Mouse (Mus musculus): Measurements from ENCODE around the gene Wdr13.
A peak's percentile ranks its signal among the peaks of the same experiment; 100 is the strongest.

Gene Wdr13

GRCm38 (mm10) chrX:8132017-8132976 is at the start of gene Wdr13:
Gene Wdr13 (minus strand): TSS chrX:8132892.
- peak; percentile 82 for DNase-seq

DNA sequence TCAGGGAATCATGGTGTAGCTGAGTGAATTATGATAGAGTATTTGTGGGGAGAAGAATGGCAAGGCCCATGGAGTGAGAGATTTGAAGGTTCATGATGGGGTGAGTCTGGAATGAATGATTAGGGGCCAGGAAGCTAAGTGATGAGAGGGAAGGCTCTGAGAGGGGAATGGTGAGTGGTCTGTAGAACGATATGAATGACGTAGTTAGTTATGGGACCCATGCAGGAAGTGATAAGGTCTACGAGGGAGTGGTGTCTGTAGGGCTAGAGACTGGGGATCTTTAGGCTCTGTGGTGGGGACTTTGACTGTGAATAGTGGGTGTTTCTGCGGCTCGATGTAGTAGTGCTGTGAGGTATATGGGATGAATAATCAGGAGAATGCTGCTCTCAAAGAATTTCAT is 47.0 kb upstream of the Wdr13 start:
- no peak for DNase-seq

GRCm38 (mm10) chrX:8178871-8179270 is 46.2 kb upstream of the Wdr13 start:
- DNase-seq = no peak

- peak; percentile 84 for DNase-seq
Observed at GRCm38 (mm10) chrX:8175504-8176385, 43.1 kb upstream of the Wdr13 start, which contains the start of gene Tbc1d25. Gene Tbc1d25 (minus strand): TSS chrX:8176181.

- no peak for DNase-seq
Observed at GRCm38 (mm10) chrX:8175169-8175503, 42.4 kb upstream of the Wdr13 start.

DNA sequence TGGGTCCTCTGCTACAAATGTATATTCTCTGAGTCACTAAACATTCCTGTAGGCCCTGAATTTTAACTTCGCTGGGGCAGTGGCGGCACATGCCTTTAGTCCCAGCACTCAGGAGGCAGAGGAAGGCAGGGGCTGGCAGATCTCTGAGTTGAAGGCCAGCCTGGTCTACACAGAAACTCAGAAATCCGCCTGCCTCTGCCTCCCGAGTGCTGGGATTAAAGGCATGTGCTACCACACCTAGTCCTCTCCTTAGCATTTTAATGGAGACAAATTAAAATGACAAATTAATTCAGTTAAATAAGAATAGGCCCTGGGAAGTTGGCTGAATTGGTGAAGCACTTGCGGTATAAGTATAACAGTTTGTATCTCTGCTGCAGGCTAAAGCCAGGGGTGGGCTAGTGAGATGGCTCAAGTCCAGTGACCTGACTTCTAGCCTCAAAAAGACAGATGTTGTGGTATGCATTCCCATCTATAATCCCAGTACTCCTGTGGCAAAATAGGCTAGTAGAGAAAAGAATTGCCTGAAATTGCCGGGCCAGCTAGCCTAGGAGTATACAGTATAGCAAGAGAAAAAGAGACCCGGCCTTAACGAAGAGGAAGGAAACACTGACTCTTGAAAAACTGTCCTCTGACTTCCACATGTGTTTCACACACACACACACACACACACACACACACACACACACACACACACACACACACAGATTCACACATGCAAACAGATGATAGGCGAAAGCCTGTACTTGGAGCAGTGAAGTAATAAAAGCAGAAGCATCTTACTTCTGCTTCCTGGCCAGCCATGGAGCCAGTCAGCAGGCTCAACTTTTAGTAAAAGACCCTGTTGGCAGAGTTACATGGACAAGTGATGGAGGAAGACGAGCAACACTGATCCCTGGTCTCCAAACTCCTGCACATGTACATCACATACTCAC is 35.3 kb upstream of the Wdr13 start:
- no peak for DNase-seq

GRCm38 (mm10) chrX:8164471-8164870 is 31.8 kb upstream of the Wdr13 start:
- DNase-seq = no peak

DNA sequence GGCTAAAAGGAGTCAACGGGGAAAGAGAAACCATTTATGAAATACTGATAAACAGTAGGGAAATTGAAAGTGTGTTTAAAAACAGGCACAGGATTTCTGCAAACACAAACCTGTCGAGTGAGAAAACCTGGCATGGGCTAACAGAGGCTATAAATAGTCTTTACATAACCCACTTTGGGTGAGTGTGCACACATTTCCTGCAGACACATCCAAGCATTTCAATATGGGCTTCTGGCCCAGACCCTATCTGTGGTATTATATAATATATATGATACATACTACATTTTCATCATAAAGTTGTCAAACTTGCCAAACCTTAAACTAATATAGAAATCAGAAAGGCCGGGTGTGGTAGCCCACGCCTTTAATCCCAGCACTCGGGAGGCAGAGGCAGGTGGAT is 30.4 kb upstream of the Wdr13 start:
- DNase-seq = no peak

- peak; percentile 84 for DNase-seq
Observed at GRCm38 (mm10) chrX:8145153-8145991, 12.7 kb upstream of the Wdr13 start, which contains the start of gene Rbm3. Gene Rbm3 (minus strand): TSS chrX:8145880.

DNA sequence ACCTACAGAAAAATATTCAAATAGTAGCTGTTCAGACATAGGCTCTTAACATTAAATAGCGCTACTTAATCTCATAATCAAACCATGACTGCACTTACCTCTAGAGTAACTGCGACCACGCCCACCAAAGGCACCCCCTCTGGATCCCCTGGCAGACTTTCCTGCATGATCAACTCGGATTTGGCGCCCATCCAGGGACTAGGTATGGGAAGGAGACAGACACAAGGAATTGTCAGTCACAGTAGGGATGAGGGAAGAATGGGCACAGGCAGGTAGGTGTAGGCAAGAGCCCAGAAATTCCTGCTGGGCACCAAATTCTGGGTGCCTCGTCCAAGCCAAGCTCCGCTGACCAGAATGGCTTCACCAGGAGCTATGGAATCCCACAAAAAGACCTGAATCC is 11.1 kb upstream of the Wdr13 start:
- no peak for DNase-seq

GRCm38 (mm10) chrX:8142948-8143347 is 10.3 kb upstream of the Wdr13 start:
- no peak for DNase-seq

GRCm38 (mm10) chrX:8141058-8141457 is 8.4 kb upstream of the Wdr13 start:
- no peak for DNase-seq

- no peak for DNase-seq
Observed at GRCm38 (mm10) chrX:8140446-8140845, 7.8 kb upstream of the Wdr13 start.

DNA sequence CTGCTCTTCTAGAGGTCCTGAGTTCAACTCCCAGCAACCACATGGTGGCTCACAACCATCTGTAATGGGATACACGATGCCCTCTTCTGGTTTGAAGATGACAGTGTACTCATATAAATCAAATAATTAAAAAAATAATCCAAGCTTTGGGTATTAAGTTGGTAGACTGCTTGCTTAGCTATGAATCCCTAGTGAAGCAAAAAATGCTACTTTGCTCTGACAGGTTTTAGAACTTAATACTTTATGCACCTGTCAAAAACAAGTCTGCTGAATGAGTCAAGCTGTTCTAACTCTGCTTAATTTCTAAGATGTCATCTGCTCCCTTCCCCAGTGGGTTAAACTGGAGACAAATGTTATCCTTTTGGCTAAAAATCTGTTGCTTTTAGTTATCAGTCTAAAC is 6.8 kb upstream of the Wdr13 start:
- DNase-seq = no peak

GRCm38 (mm10) chrX:8135886-8136285 is 3.2 kb upstream of the Wdr13 start:
- no peak for DNase-seq

DNA sequence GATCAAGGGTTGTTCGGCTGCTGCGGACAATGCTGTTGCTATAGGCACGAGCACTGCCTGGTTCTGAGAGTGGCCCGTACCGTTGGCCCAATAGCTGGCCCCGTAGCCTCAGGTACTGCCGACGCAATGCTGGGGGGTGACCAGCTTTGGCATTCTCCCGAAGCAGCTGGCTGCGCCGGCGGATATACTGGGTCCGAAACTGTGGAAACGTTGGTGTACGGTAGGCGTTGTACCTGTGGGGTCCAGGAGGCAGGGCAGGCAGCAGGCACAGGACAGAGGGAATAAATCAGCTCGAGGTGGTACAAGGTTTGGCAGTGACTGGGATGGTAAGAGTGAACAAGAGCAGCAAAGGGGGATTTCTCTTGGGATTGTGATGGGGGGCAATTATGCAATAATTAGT is 1.3 kb downstream of the Wdr13 start:
- no peak for DNase-seq

DNA sequence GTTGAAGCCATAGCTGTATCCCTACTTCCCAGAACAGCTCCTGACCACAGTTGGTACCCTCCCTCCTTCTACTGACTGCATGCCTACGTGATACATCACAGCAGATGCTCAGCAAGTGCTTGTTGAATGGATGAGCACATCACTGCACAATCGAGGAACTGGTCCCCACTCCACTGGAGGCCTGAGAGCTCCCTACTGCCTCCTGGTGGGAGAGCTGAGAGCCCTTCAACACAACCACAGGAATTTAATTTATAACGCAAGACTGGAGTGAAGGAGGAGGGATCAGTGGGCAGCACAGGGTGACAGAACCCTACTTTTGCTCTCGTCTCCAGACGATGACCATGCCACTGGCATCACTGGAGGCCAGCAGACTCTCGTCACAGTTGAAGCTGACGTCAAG is 7.5 kb downstream of the Wdr13 start:
- DNase-seq = no peak

- no peak for DNase-seq
Observed at GRCm38 (mm10) chrX:8123821-8124470, 8.7 kb downstream of the Wdr13 start.

DNA sequence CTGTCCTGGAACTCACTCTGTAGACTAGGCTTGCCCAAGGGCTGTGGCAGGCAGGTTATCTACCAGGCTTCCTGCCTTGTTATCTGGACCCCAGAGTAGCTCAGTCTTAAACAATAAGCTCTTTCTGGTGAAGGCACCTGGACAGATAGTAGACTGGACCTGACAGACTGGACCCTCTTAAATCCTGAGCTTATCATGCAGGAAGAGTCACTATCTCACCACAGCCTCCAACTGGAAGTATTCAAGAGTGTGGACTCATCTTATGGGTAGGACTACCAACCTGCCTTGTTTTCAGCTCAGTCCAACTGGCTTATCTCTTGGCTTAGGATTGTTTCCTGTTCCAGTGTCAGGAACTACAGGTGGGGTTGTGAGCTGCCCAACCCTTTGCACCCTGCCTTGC is 15.4 kb downstream of the Wdr13 start:
- DNase-seq = no peak

DNA sequence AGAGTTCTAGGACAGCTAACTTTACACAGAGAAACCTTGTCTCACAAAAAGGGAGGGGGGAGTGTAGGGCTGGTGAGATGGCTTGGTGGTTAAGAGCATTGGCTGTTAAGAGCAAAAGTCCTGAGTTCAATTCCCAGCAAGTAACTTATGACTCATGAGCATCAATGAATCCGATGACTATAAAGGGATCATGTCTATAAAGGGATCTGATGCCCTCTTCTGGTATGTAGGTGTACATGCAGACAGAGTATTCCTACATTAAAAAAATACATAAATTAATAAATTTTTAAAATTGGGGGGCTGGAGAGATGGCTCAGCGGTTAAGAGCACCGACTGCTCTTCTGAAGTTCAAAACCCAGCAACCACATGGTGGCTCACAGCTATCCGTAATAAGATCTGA is 17.4 kb downstream of the Wdr13 start:
- no peak for DNase-seq

DNA sequence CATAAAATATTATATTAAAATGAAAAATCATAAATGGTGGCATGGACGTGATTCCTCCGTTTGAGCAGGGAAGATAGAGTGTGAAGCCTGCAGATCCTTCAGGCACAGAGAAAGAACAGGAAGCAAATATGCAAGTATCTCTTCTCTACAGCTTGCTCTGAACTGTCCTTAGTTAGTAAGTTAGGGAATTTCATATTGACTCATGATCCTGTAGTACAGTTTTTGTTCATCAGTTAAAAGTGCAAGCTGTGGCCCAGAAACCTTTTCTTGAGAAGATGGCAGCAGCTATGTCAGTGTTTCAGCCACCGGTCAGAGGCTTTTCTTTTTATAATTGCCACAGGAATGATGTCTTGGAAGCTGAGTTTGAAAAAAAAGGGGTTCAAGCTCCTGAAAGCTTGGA is 27.7 kb downstream of the Wdr13 start:
- no peak for DNase-seq

Measured in thymus, postnatal 25 days (tissue).